Mouse (Mus musculus): ENCODE data around the gene Slc27a2. TPM values are rescaled to one million over a fixed set of nuclear protein-coding genes. Genes with fewer than 3 reads are reported as not detected.
A peak's percentile ranks its signal among the peaks of the same experiment; 100 is the strongest.

Gene Slc27a2
- polyA plus RNA-seq, 2 experiments, result 0.29 to 0.94 TPM

GRCm38 (mm10) chr2:126633165-126633564 lies 81.0 kb downstream of the Slc27a2 start:
- H3K36me3 ChIP-seq (ENCODE audit: control insufficient read depth, insufficient read depth, low read length), result peaks cover 24% of the 10 kb centered on the region; the same call in 1 of the 2 replicates

GRCm38 (mm10) chr2:126635939-126636823 lies 84.0 kb downstream of the Slc27a2 start:
- no peaks in the 10 kb centered on the region for H3K4me1 ChIP-seq (ENCODE audit: control insufficient read depth, insufficient read depth, low read length)
- H3K4me2 ChIP-seq (replicated peaks; ENCODE audit: low read depth, low read length, severe bottlenecking), result no peak overlapping the region
- ATAC-seq (ENCODE audit: low FRiP score, low read depth), result no peak
- WGBS, result 78% methylated on average over 12 of the region's 12 CpGs
- no peak overlapping the region for H3K27ac ChIP-seq (replicated peaks; ENCODE audit: low read depth, low read length)
- no peak for TF ChIP-seq POLR2A (IDR thresholded peaks at IDR 0.05; ENCODE audit: borderline replicate concordance, extremely low read depth, insufficient read depth, insufficient read length)
- H3K36me3 ChIP-seq (ENCODE audit: control insufficient read depth, insufficient read depth, low read length), result peaks cover 42% of the 10 kb centered on the region
- peak; percentile 25 for DNase-seq (ENCODE audit: low spot score)
- H3K9me3 ChIP-seq (ENCODE audit: control insufficient read depth, low read length), result peaks cover 3% of the 10 kb centered on the region; the same call in 1 of the 2 replicates
- no peak overlapping the region for H3K4me3 ChIP-seq (replicated peaks; ENCODE audit: low read length)
- no peak overlapping the region for H3K9ac ChIP-seq (ENCODE audit: low read depth, low read length, severe bottlenecking)
- no peaks in the 10 kb centered on the region for H3K27me3 ChIP-seq (ENCODE audit: control insufficient read depth, insufficient read depth, low read length)

More at GRCm38 (mm10) chr2:126633165-126633564, 81.0 kb downstream of the Slc27a2 start:
- DNase-seq (ENCODE audit: low spot score) (no peak), ATAC-seq (ENCODE audit: low FRiP score, low read depth) (no peak)
- Histone ChIP-seq H3K4me2 (replicated peaks; ENCODE audit: low read depth, low read length, severe bottlenecking) (no peak overlapping the region), H3K9me3 (ENCODE audit: control insufficient read depth, low read length) (no peaks in the 10 kb centered on the region), H3K27ac (replicated peaks; ENCODE audit: low read depth, low read length) (no peak overlapping the region), H3K4me1 (ENCODE audit: control insufficient read depth, insufficient read depth, low read length) (peaks cover 12% of the 10 kb centered on the region), H3K4me3 (replicated peaks; ENCODE audit: low read length) (no peak overlapping the region), H3K9ac (ENCODE audit: low read depth, low read length, severe bottlenecking) (no peak overlapping the region), H3K27me3 (ENCODE audit: control insufficient read depth, insufficient read depth, low read length) (no peaks in the 10 kb centered on the region)
- no peak for TF ChIP-seq POLR2A (IDR thresholded peaks at IDR 0.05; ENCODE audit: borderline replicate concordance, extremely low read depth, insufficient read depth, insufficient read length)
- WGBS, result 87% methylated on average over 2 of the region's 2 CpGs

Other genes with a start within 250 kb of the Slc27a2 start
- 0.40 and 0.63 TPM in 2 replicates for gene Atp8b4, start 51.7 kb upstream of the Slc27a2 start, polyA plus RNA-seq (2012; rRNA removed)
- 0.36 and 0.48 TPM in 2 replicates for gene Atp8b4, start 51.7 kb upstream of the Slc27a2 start, polyA plus RNA-seq (2014; fragmentation: Nextera tagmentation; extraction: Ambion mirVana)
- gene Hdc, start 66.9 kb downstream of the Slc27a2 start, polyA plus RNA-seq (2012; rRNA removed), result 19.3 and 20.8 TPM in 2 replicates
- gene Hdc, start 66.9 kb downstream of the Slc27a2 start, polyA plus RNA-seq (2014; fragmentation: Nextera tagmentation; extraction: Ambion mirVana), result 30.5 and 40.6 TPM in 2 replicates
- 44.6 and 45.3 TPM in 2 replicates for gene Gabpb1, start 123.9 kb downstream of the Slc27a2 start, polyA plus RNA-seq (2012; rRNA removed)
- 48.0 and 59.5 TPM in 2 replicates for gene Gabpb1, start 123.9 kb downstream of the Slc27a2 start, polyA plus RNA-seq (2014; fragmentation: Nextera tagmentation; extraction: Ambion mirVana)
- 33.4 and 37.0 TPM in 2 replicates for gene Usp8, start 154.9 kb downstream of the Slc27a2 start, polyA plus RNA-seq (2012; rRNA removed)
- 39.0 and 43.1 TPM in 2 replicates for gene Usp8, start 154.9 kb downstream of the Slc27a2 start, polyA plus RNA-seq (2014; fragmentation: Nextera tagmentation; extraction: Ambion mirVana)
- 0.73 and 1.2 TPM in 2 replicates for gene Usp50, start 231.1 kb downstream of the Slc27a2 start, polyA plus RNA-seq (2012; rRNA removed)
- 2.9 and 3.0 TPM in 2 replicates for gene Usp50, start 231.1 kb downstream of the Slc27a2 start, polyA plus RNA-seq (2014; fragmentation: Nextera tagmentation; extraction: Ambion mirVana)